Mouse (Mus musculus) hindbrain, embryonic 11.5 days (tissue): ENCODE data around the gene Zfp11. TPM values are rescaled to one million over a fixed set of nuclear protein-coding genes. Genes with fewer than 3 reads are reported as not detected.

Experiments
- polyA plus RNA-seq: library from polyadenylated mRNA; unstranded; fragments of >200 nt; fragmentation: Nextera tagmentation; extraction: Ambion mirVana; gene quantifications from 2 replicates; pipeline ENCODE4 v1.2.1, GENCODE M21; 2014

The Zfp11 gene
- polyA plus RNA-seq, 1 experiment from 2014 or later, result 7.5 TPM

Other genes starting within 250 kb of the Zfp11 start
- 46.1 and 59.0 TPM in 2 replicates for gene Sfswap, start 168.9 kb downstream of the Zfp11 start, polyA plus RNA-seq
- gene Mmp17, start 85.9 kb downstream of the Zfp11 start, polyA plus RNA-seq, result 2.7 and 2.9 TPM in 2 replicates
- gene Sept14, start 38.4 kb upstream of the Zfp11 start, polyA plus RNA-seq, result not detected in 2 replicates
- 167 and 186 TPM in 2 replicates for gene Mrps17, start 45.4 kb upstream of the Zfp11 start, polyA plus RNA-seq
- gene Nipsnap2, start 55.0 kb upstream of the Zfp11 start, polyA plus RNA-seq, result 82.1 and 85.7 TPM in 2 replicates
- gene Psph, start 117.3 kb upstream of the Zfp11 start, polyA plus RNA-seq, result 39.8 and 40.0 TPM in 2 replicates
- 45.4 and 48.7 TPM in 2 replicates for gene Sumf2, start 176.9 kb upstream of the Zfp11 start, polyA plus RNA-seq
- gene Chchd2, start 217.4 kb upstream of the Zfp11 start, polyA plus RNA-seq, result 935 and 992 TPM in 2 replicates
- gene Zbed5, start 225.6 kb upstream of the Zfp11 start, polyA plus RNA-seq, result 8.2 and 9.2 TPM in 2 replicates
- 0.07 and 0.14 TPM in 2 replicates for gene Phkg1, start 228.4 kb upstream of the Zfp11 start, polyA plus RNA-seq
- 5.1 and 5.7 TPM in 2 replicates for gene Nupr1l, start 238.4 kb upstream of the Zfp11 start, polyA plus RNA-seq